Mouse (Mus musculus): ENCODE measurements around the gene Tbrg4. TPM values are rescaled to one million over a fixed set of nuclear protein-coding genes. Genes with fewer than 3 reads are reported as not detected.
A peak's percentile ranks its signal among the peaks of the same experiment; 100 is the strongest.
"Not testable (repeated sequence)": the region's sequence is repeated elsewhere in the genome, so short reads cannot be mapped to it uniquely, and the experiment has no call there.

Tbrg4 gene
- total RNA-seq (2021) = 10 to 100 TPM; 47.0 to 49.6 TPM

DNA sequence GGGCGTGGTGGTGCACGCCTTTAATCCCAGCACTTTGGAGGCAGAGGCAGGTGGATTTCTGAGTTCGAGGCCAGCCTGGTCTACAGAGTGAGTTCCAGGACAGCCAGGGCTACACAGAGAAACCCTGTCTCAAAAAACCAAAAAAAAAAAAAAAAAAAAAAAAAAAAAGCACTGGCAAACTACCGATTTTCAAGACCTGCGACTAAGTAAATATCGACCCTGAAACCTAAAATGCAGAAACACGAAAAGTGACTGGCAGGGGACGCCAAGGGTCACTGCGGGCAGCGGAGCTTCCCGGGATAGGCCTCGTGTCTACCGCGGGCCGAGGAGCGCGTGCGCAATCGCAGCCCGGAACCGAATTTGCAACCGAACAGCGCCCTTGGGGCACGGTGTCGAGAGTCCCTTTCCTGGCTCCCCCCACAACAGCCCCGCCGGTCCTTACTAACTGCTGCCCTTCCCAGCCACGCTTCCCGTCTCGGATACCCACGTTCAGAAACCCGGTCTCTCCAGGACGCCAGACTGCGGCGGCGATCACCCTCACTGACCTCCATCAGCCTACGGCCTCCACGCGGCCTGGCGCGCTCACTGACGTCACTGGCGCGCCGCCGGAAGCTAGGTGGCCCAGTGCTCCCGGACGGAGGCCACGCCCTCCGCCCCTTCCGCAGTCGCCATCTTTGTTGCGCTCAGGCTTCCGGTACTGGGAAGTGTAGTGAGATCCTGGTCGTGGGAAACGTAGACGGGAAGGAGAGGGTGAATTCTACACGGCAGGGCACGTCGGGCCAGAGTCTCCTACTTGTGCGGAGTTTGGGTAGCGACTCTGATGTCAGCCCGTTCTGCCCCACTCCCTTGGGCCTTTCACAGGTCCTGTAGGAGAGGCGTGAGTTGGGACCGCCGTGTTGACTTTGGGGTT lies at the start of gene Tbrg4:
Gene Tbrg4 (minus strand): TSS at position 590 of the 910 bp plus-strand sequence.
- intact Hi-C loops (cut with DNase I) = loop anchor here (2.0 to 5.0 kb wide), 2 partner anchors 79 to 158 kb away; partner anchors contain the start of gene Ccm2
- peak; percentile 95 to 96 for DNase-seq (ENCODE audit: low spot score in 2 of 2)

DNA sequence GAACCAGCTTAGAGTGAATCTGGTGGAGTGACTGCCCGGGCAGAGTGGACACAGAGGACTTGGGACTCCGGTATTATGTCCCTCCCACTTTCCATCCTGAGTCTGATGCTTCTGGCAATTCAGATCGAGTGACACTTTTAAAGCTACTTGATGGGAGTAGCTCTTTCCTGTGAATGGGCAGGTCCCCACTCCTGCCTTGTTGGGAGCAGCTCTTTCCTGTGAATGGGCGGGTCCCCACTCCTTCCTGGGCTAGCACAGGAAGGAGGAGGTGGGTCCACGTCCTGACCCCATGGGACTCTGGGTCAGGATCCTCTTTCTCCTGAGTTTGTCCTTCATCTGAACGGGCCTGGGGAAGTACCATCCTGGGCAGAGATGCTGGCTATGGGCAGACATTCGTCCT lies 49.5 kb upstream of the Tbrg4 start:
- intact Hi-C loops (cut with DNase I) = loop anchor here (5.0 kb wide), 1 partner anchor 92 kb away; no protein-coding TSS in a partner anchor
- DNase-seq (ENCODE audit: low spot score in 2 of 2) = no peak

- intact Hi-C loops (cut with DNase I) = loop anchor here (5.0 kb wide), 1 partner anchor 93 kb away; no protein-coding TSS in a partner anchor
- no peak for DNase-seq (ENCODE audit: low spot score in 2 of 2)
These were observed 48.8 kb upstream of the Tbrg4 start for GRCm38 (mm10) chr11:6674701-6675100.

DNA sequence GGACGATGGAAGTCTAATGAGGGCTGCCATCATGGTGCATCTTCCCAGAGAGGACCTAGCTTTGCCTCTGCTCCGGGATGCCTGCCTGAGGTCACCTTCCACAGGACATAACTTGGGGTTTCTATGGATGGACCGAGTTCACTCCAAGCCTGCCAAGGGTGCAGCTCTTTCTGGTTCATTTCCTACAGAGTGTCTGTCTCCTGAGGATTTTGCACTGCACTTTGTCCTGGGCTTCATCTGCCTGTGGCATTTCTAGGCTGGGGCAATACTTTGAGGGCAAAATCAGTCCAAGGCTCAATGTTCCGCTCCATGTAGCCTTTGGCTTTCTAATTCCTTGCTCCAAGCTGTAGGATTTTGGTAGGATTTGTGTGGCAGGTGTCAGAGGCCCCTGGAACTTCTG lies 45.0 kb upstream of the Tbrg4 start:
- intact Hi-C loops (cut with DNase I) = no loop called here

DNA sequence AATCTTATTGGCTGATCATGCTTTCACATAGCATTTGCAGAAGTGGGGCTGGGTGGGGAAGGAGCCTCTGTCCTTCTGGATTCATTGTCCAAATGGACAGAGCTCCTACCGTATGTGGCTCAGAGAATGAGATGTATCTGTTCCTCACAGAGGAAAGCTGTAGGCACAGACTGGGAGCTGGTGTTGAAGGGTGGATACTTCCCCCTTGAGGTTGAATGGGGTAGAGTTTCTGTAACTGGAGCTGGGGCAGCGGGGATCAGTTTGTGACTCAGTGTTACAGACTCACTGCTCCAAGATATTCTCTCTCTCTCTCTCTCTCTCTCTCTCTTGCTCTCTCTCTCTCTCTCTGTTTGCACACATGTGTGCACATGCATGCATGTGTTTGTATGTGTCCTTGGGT lies 44.2 kb upstream of the Tbrg4 start:
- DNase-seq (ENCODE audit: low spot score in 2 of 2) = no peak
- intact Hi-C loops (cut with DNase I) = no loop called here

More for the DNA sequence above, 45.0 kb upstream of the Tbrg4 start:
- no peak for DNase-seq (ENCODE audit: low spot score in 2 of 2)

GRCm38 (mm10) chr11:6669041-6669440 lies 43.2 kb upstream of the Tbrg4 start:
- intact Hi-C loops (cut with DNase I) = no loop called here
- DNase-seq (ENCODE audit: low spot score in 2 of 2) = peak in 1 of 2 experiments; percentile 29

DNA sequence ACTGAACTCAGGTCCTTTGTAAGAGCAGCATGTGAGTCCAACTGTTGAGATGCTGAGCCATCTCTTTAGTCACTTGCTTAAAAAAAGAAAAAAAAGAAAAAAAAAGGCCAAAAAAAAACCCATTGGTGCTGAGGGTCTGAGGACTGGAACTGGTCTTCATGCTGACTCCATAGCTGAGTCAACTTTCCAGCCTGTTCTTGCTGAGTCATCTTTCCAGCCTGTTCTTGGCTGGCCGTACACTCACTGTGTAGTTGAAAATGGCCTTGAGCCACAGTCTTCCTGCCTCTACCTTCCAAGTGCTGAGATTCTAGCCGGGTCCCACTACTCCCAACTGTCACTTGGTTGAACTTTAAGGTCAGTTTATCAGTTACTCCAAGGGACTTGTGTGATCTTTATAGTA lies 40.8 kb upstream of the Tbrg4 start:
- intact Hi-C loops (cut with DNase I) = no loop called here
- no peak for DNase-seq (ENCODE audit: low spot score in 2 of 2)

- DNase-seq (ENCODE audit: low spot score in 2 of 2) = no peak
- intact Hi-C loops (cut with DNase I) = no loop called here
These were observed 35.3 kb upstream of the Tbrg4 start for GRCm38 (mm10) chr11:6661206-6661605.

- intact Hi-C loops (cut with DNase I) = loop anchor here (5.0 to 10.0 kb wide), 4 partner anchors 407 to 544 kb away; partner anchors contain the start of gene Adcy1
- DNase-seq (ENCODE audit: low spot score in 2 of 2) = no peak
These were observed 32.4 kb upstream of the Tbrg4 start, which contains the start of gene Ramp3 for GRCm38 (mm10) chr11:6658271-6658670. TSS of gene Ramp3 (plus strand) at chr11:6658521.

GRCm38 (mm10) chr11:6654903-6655302 lies 29.0 kb upstream of the Tbrg4 start:
- peak; percentile 89 to 94 for DNase-seq (ENCODE audit: low spot score in 2 of 2)
- intact Hi-C loops (cut with DNase I) = loop anchor here (1.0 to 10.0 kb wide), 5 partner anchors 114 to 547 kb away; partner anchors contain the start of gene Adcy1

DNA sequence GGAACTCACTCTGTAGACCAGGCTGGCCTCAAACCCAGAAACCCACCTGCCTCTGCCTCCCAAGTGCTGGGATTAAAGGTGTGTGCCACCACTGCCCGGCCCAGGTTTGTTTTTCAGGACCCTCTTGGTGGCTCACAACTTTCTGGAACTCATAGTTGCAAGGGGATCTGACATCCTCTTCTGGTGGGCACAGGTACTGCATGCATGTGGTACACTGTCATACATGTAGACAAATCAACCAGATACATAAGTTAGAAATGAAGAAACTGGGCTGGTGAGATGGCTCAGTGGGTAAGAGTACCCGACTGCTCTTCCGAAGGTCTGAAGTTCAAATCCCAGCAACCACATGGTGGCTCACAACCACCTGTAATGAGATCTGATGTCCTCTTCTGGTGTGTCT lies 27.1 kb upstream of the Tbrg4 start:
- intact Hi-C loops (cut with DNase I) = loop anchor here (10.0 kb wide), 1 partner anchor 412 kb away; the partner anchor contains the start of gene Adcy1

DNA sequence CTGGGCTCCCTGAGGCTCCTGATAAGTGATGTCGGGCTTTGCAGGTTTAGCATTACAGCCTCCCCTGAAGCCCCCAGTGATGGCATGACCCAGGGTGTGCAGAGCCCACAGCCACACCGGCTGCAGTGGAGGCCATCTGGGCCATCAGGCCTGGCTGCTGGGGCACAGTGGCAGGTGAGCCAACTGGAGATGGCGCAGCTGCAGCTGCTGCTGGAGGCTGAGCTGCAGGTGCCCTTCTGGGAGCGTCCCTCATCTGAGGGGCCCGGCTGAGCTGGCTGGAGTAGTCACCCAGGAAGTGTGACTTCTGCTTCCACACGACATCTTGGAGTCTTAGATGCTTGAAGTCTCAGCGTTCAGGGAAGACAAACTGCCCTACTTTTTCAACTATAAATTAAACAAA lies 24.7 kb upstream of the Tbrg4 start:
- intact Hi-C loops (cut with DNase I) = loop anchor here (10.0 kb wide), 1 partner anchor 414 kb away; the partner anchor contains the start of gene Adcy1
- no peak for DNase-seq (ENCODE audit: low spot score in 2 of 2)

More for the DNA sequence above, 27.1 kb upstream of the Tbrg4 start:
- not testable (repeated sequence) for DNase-seq (ENCODE audit: low spot score in 2 of 2)

GRCm38 (mm10) chr11:6647831-6648724 lies 22.2 kb upstream of the Tbrg4 start:
- DNase-seq (ENCODE audit: low spot score in 2 of 2) = no peak
- intact Hi-C loops (cut with DNase I) = no loop called here

DNA sequence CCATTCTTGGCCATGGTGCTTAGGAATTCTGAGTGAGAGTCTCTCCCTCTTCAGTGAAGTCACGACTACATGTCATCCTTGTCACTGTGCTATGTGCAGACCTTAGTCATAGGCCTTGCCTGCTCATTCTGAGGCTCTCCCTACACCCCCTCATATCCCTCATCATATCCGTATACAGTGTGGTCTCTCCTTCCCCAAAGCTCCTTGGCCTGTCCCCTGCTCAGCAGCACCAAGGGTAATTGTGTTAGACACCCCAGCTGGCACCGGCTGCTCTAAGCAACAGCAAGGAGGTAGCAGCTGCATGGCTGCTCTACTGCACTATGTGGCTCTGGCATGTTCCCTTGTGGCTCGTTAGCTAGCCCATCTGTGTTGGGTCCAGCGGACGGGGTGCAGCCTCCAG lies 18.7 kb upstream of the Tbrg4 start:
- DNase-seq (ENCODE audit: low spot score in 2 of 2) = peak in 1 of 2 experiments; percentile 32
- intact Hi-C loops (cut with DNase I) = no loop called here

- no peak for DNase-seq (ENCODE audit: low spot score in 2 of 2)
- intact Hi-C loops (cut with DNase I) = no loop called here
These were observed 13.2 kb upstream of the Tbrg4 start for GRCm38 (mm10) chr11:6639072-6639471.

GRCm38 (mm10) chr11:6638537-6638936 lies 12.7 kb upstream of the Tbrg4 start, which contains the start of gene Wap:
TSS of gene Wap (minus strand) at chr11:6638637.
- intact Hi-C loops (cut with DNase I) = no loop called here
- no peak for DNase-seq (ENCODE audit: low spot score in 2 of 2)

DNA sequence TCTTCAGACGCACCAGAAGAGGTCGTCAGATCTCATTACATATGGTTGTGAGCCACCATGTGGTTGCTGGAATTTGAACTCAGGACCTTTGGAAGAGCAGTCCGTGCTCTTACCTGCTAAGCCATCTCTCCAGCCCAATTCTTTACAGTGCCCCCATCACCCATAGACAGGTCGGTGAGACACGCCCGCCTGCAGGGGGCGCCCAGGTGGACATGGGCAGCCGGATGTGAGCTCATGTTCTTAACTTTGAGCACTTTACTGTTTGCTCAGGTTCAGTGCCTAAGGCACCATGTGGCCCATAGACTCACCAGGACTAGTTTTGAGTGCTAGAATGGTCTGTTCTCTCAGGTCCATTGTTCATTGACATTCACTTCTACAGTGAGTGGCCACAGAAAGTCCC lies 10.3 kb upstream of the Tbrg4 start:
- intact Hi-C loops (cut with DNase I) = no loop called here
- no peak for DNase-seq (ENCODE audit: low spot score in 2 of 2)

DNA sequence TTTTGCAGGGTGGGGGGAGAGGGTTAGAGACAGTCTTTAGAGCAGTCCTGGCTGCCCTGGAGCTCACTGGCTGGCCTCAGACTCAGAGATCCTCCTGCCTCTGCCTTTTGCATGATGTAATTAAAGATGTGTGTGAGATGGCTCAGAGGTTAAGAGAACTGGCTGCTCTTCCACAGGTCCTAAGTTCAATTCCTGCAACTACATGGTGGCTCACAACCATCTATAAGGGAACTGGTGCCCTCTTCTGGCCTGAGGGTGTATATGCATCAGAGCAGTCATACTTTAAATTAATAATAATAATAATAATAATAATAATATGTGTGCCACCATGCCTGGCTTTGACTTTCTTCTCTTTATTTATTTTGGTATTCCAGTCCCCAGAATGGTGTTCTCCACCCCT lies 3.8 kb upstream of the Tbrg4 start:
- intact Hi-C loops (cut with DNase I) = loop anchor here (5.0 kb wide), 1 partner anchor 162 kb away; no protein-coding TSS in a partner anchor
- no peak for DNase-seq (ENCODE audit: low spot score in 2 of 2)

- peak in 1 of 2 experiments; percentile 33 for DNase-seq (ENCODE audit: low spot score in 2 of 2)
- intact Hi-C loops (cut with DNase I) = loop anchor here (5.0 kb wide), 1 partner anchor 161 kb away; no protein-coding TSS in a partner anchor
These were observed 2.7 kb upstream of the Tbrg4 start for GRCm38 (mm10) chr11:6628568-6628967.
